Mouse (Mus musculus): Measurements from ENCODE around the gene Vmn1r195. TPM values are rescaled to one million over a fixed set of nuclear protein-coding genes. Genes with fewer than 3 reads are reported as not detected.
"Not testable (repeated sequence)": the region's sequence is repeated elsewhere in the genome, so short reads cannot be mapped to it uniquely, and the experiment has no call there.

The Vmn1r195 gene
- total RNA-seq (2012; rRNA removed): not detected in 2 replicates

- in situ Hi-C loops (cut with MboI; ENCODE audit: low sequenced_read_pairs in 2 of 2, unreplicated experiment in 2 of 2): not testable (repeated sequence)
Measured at GRCm38 (mm10) chr13:22270222-22270621, at the start of gene Vmn1r195. Gene Vmn1r195 (plus strand): TSS chr13:22270522.

GRCm38 (mm10) chr13:22223060-22223459, 47.3 kb upstream of the Vmn1r195 start, which contains the start of gene Vmn1r193:
Gene Vmn1r193 (minus strand): TSS chr13:22223160.
- H3K36me3 ChIP-seq (ENCODE audit: control insufficient read depth, insufficient read depth, low read length, poor library complexity, severe bottlenecking); H3K4me1 ChIP-seq (ENCODE audit: control insufficient read depth in 2 of 2, insufficient read depth in 2 of 2, low read length in 2 of 2, poor library complexity in 1 of 2); H3K4me3 ChIP-seq (ENCODE audit: insufficient read depth in 1 of 2, low read depth in 1 of 2, low read length in 2 of 2, poor library complexity in 1 of 2, severe bottlenecking in 1 of 2); DNase-seq (ENCODE audit: low read depth, low spot score); in situ Hi-C loops (cut with MboI; ENCODE audit: low sequenced_read_pairs in 2 of 2, unreplicated experiment in 2 of 2); H3K9ac ChIP-seq (ENCODE audit: insufficient read depth, low read depth, low read length, poor library complexity, severe bottlenecking); H3K9me3 ChIP-seq (ENCODE audit: control insufficient read depth, insufficient read depth, low read depth, low read length); H3K27ac ChIP-seq (ENCODE audit: insufficient read depth, low read depth, low read length, poor library complexity, severe bottlenecking): not testable (repeated sequence)

More at GRCm38 (mm10) chr13:22270222-22270621, at the start of gene Vmn1r195:
- not testable (repeated sequence) for H3K27ac ChIP-seq (ENCODE audit: insufficient read depth, low read depth, low read length, poor library complexity, severe bottlenecking); H3K36me3 ChIP-seq (ENCODE audit: control insufficient read depth, insufficient read depth, low read length, poor library complexity, severe bottlenecking); H3K9me3 ChIP-seq (ENCODE audit: control insufficient read depth, insufficient read depth, low read depth, low read length); H3K9ac ChIP-seq (ENCODE audit: insufficient read depth, low read depth, low read length, poor library complexity, severe bottlenecking); DNase-seq (ENCODE audit: low read depth, low spot score); H3K4me3 ChIP-seq (ENCODE audit: insufficient read depth in 1 of 2, low read depth in 1 of 2, low read length in 2 of 2, poor library complexity in 1 of 2, severe bottlenecking in 1 of 2); H3K4me1 ChIP-seq (ENCODE audit: control insufficient read depth in 2 of 2, insufficient read depth in 2 of 2, low read length in 2 of 2, poor library complexity in 1 of 2)

- H3K9ac ChIP-seq (ENCODE audit: insufficient read depth, low read depth, low read length, poor library complexity, severe bottlenecking): no peak within 1 kb of the TSS
- H3K36me3 ChIP-seq (ENCODE audit: control insufficient read depth, insufficient read depth, low read length, poor library complexity, severe bottlenecking): no peaks in the 10 kb centered on the region
- H3K9me3 ChIP-seq (ENCODE audit: control insufficient read depth, insufficient read depth, low read depth, low read length): no peaks in the 10 kb centered on the region
- no peak for TF ChIP-seq CHD2 (IDR thresholded peaks at IDR 0.05; ENCODE audit: low read depth, low read length)
- TF ChIP-seq ZC3H11A (IDR thresholded peaks at IDR 0.05; ENCODE audit: borderline replicate concordance, low read depth, low read length): no peak
- no peak for TF ChIP-seq HCFC1 (IDR thresholded peaks at IDR 0.05; ENCODE audit: borderline replicate concordance, insufficient read depth, low read length)
- no peak for TF ChIP-seq MAFK (IDR thresholded peaks at IDR 0.05; ENCODE audit: insufficient read depth, low read depth, low read length)
- no peak for TF ChIP-seq ZNF384 (IDR thresholded peaks at IDR 0.05; ENCODE audit: low read depth, low read length)
- no peak within 1 kb of the TSS for H3K4me3 ChIP-seq (ENCODE audit: insufficient read depth in 1 of 2, low read depth in 1 of 2, low read length in 2 of 2, poor library complexity in 1 of 2, severe bottlenecking in 1 of 2)
- DNase-seq (ENCODE audit: low read depth, low spot score): no peak
- no peak within 1 kb of the TSS for H3K27ac ChIP-seq (ENCODE audit: insufficient read depth, low read depth, low read length, poor library complexity, severe bottlenecking)
- no peaks in the 10 kb centered on the region for H3K4me1 ChIP-seq (ENCODE audit: control insufficient read depth in 2 of 2, insufficient read depth in 2 of 2, low read length in 2 of 2, poor library complexity in 1 of 2)
- in situ Hi-C loops (cut with MboI; ENCODE audit: low sequenced_read_pairs in 2 of 2, unreplicated experiment in 2 of 2): no loop called here
Measured at GRCm38 (mm10) chr13:22243915-22244314, 26.4 kb upstream of the Vmn1r195 start, which contains the start of gene Vmn1r194. Gene Vmn1r194 (plus strand): TSS chr13:22244215.

- Histone ChIP-seq H3K4me1 (ENCODE audit: control insufficient read depth in 2 of 2, insufficient read depth in 2 of 2, low read length in 2 of 2, poor library complexity in 1 of 2) (no peaks in the 10 kb centered on the region), H3K9me3 (ENCODE audit: control insufficient read depth, insufficient read depth, low read depth, low read length) (no peaks in the 10 kb centered on the region), H3K36me3 (ENCODE audit: control insufficient read depth, insufficient read depth, low read length, poor library complexity, severe bottlenecking) (no peaks in the 10 kb centered on the region), H3K9ac (ENCODE audit: insufficient read depth, low read depth, low read length, poor library complexity, severe bottlenecking) (no peak overlapping the region), H3K4me3 (ENCODE audit: insufficient read depth in 1 of 2, low read depth in 1 of 2, low read length in 2 of 2, poor library complexity in 1 of 2, severe bottlenecking in 1 of 2) (no peak overlapping the region), H3K27ac (ENCODE audit: insufficient read depth, low read depth, low read length, poor library complexity, severe bottlenecking) (no peak overlapping the region)
- no peak for DNase-seq (ENCODE audit: low read depth, low spot score)
- TF ChIP-seq HCFC1 (IDR thresholded peaks at IDR 0.05; ENCODE audit: borderline replicate concordance, insufficient read depth, low read length) (no peak), MAFK (IDR thresholded peaks at IDR 0.05; ENCODE audit: insufficient read depth, low read depth, low read length) (no peak), ZC3H11A (IDR thresholded peaks at IDR 0.05; ENCODE audit: borderline replicate concordance, low read depth, low read length) (no peak), CHD2 (IDR thresholded peaks at IDR 0.05; ENCODE audit: low read depth, low read length) (no peak), ZNF384 (IDR thresholded peaks at IDR 0.05; ENCODE audit: low read depth, low read length) (no peak)
- in situ Hi-C loops (cut with MboI; ENCODE audit: low sequenced_read_pairs in 2 of 2, unreplicated experiment in 2 of 2): no loop called here
Measured at GRCm38 (mm10) chr13:22271721-22272120, 1.4 kb downstream of the Vmn1r195 start.

- Histone ChIP-seq H3K36me3 (ENCODE audit: control insufficient read depth, insufficient read depth, low read length, poor library complexity, severe bottlenecking) (no peaks in the 10 kb centered on the region), H3K27ac (ENCODE audit: insufficient read depth, low read depth, low read length, poor library complexity, severe bottlenecking) (no peak overlapping the region), H3K4me1 (ENCODE audit: control insufficient read depth in 2 of 2, insufficient read depth in 2 of 2, low read length in 2 of 2, poor library complexity in 1 of 2) (no peaks in the 10 kb centered on the region), H3K9ac (ENCODE audit: insufficient read depth, low read depth, low read length, poor library complexity, severe bottlenecking) (no peak overlapping the region), H3K9me3 (ENCODE audit: control insufficient read depth, insufficient read depth, low read depth, low read length) (no peaks in the 10 kb centered on the region), H3K4me3 (ENCODE audit: insufficient read depth in 1 of 2, low read depth in 1 of 2, low read length in 2 of 2, poor library complexity in 1 of 2, severe bottlenecking in 1 of 2) (no peak overlapping the region)
- in situ Hi-C loops (cut with MboI; ENCODE audit: low sequenced_read_pairs in 2 of 2, unreplicated experiment in 2 of 2): no loop called here
- DNase-seq (ENCODE audit: low read depth, low spot score): no peak
- TF ChIP-seq HCFC1 (IDR thresholded peaks at IDR 0.05; ENCODE audit: borderline replicate concordance, insufficient read depth, low read length): no peak
- no peak for TF ChIP-seq ZNF384 (IDR thresholded peaks at IDR 0.05; ENCODE audit: low read depth, low read length)
- TF ChIP-seq CHD2 (IDR thresholded peaks at IDR 0.05; ENCODE audit: low read depth, low read length): no peak
- no peak for TF ChIP-seq ZC3H11A (IDR thresholded peaks at IDR 0.05; ENCODE audit: borderline replicate concordance, low read depth, low read length)
- no peak for TF ChIP-seq MAFK (IDR thresholded peaks at IDR 0.05; ENCODE audit: insufficient read depth, low read depth, low read length)
Measured at GRCm38 (mm10) chr13:22284578-22284977, 14.3 kb downstream of the Vmn1r195 start.
